Mouse (Mus musculus): ENCODE measurements at regions not wholly inside any gene's neighbourhood (a gene's known extent, or its start where the extent isn't known, plus 50 kb on each side); places are given as distances from the start of the nearest gene placed in this dataset.

DNA sequence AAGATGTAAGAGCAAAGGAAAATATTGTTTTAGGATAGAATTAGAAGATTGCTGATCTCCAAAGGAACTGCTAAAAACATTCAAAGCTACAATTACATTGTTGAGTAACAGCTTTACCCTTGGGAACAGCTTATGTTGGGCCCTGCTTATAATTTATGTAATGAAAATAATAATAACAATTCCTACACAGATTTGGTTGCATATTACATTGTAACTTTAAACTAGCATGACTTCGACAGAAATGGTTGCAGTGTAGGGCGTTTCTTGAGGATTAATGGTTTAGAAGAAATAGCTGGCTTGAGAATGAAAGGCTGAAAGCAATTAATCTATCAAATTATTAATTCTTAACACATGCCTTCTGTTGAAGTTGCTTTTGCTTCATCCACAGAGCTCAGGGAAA lies 120.4 kb downstream of the Cox7c start:
- TF ChIP-seq CTCF (IDR thresholded peaks at IDR 0.05; ENCODE audit: low read depth) (no peak), EP300 (optimal IDR thresholded peaks at IDR 0.05) (no peak)

All from stomach, postnatal 0 days (tissue).